Mouse (Mus musculus) heart, adult 10 weeks (tissue): ENCODE data around the gene Gm14744. TPM values are rescaled to one million over a fixed set of nuclear protein-coding genes. Genes with fewer than 3 reads are reported as not detected.

ENCODE experiments used
- polyA plus RNA-seq: library from polyadenylated mRNA; stranded (reverse); fragments of 350-450 nt; fragmentation: Illumina TruSeq; extraction: RNeasy Lipid Tissue Mini Kit (QIAGEN cat#74804); gene quantifications from one replicate; pipeline ENCODE4 v1.2.3, GENCODE M21; 2014; ENCODE audit warnings: low read depth, low replicate concordance

Gene Gm14744
- not detected for polyA plus RNA-seq

DNA sequence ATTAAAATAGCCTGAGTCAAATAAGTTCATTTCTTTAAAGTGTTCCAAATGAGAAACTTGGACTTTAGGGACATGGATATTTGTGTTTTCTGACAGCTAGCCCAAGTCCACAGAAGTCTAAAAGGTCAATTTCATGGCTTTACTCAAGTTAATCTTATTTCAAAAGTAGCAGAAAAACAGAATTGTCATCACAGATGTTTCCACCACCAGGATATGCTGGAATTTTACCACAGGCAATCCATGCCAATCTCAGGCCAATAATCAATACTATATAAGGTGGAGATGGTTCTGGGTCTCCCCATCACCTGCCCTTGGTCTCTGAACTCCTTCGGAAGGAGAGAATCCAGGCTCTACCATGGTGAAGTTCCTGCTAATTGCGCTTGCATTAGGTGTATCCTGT, at the start of gene Gm14744:
Gene Gm14744, plus strand, starts transcription at position 301 of the 400 bp plus-strand sequence.

DNA sequence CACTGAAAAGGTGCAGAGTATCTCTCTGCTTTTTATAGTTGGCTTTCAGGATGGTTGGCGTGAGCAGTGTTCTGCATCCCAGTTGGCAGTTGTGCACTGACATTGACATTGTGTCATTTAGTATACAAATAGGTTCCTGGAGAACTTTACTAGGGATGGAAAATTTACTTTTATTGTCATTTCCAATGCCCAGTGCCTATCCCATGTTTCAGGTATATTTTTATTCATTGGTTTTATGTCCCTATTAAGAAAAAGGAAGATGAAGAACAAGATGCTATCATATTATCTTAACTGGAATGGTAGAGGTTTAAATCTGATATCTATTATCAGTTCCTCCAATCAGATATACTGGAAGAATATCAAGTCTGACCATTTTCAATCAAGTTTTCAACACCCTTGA, 11.0 kb upstream of the Gm14744 start, which contains the start of gene Pbsn:
Gene Pbsn, minus strand, starts transcription at position 101 of the 400 bp plus-strand sequence.

Other genes with a start within 250 kb of the Gm14744 start
- gene Prkx, start 68.5 kb upstream of the Gm14744 start, polyA plus RNA-seq = 13.9 TPM
- not detected for gene Pbsn, start 11.1 kb upstream of the Gm14744 start, polyA plus RNA-seq
- gene 5430402E10Rik, start 60.3 kb downstream of the Gm14744 start, polyA plus RNA-seq = not detected
- not detected for gene Obp1a, start 226.6 kb downstream of the Gm14744 start, polyA plus RNA-seq